Mouse (Mus musculus) bone marrow, adult 2 months (tissue): ENCODE data around the gene Stk38.
A peak's percentile ranks its signal among the peaks of the same experiment; 100 is the strongest.

Experiments used
- CTCF ChIP-seq: fragments of 200-500 bp; IDR thresholded peaks from 2 replicates; pipeline ENCODE4 v1.5.1; 2011; ENCODE audit warnings: low read length, control low read depth; ENCODE audit not compliant: control insufficient read depth, insufficient read depth
- POLR2A ChIP-seq: fragments of 200-500 bp; IDR thresholded peaks from 2 replicates; pipeline ENCODE4 v1.6.1; 2011; ENCODE audit warnings: low read depth, mild to moderate bottlenecking, control low read depth, low read length, borderline replicate concordance; ENCODE audit not compliant: control insufficient read depth

GRCm38 (mm10) chr17:29007243-29007640 is 553 bp downstream of the Stk38 start:
- TF ChIP-seq CTCF (0 out of 2 replicates have a peak, but pooled peaks have one; percentile 0), POLR2A (no peak)
